12 mouse cellular contexts compared by ENCODE assay signal in the genomic region with DNA sequence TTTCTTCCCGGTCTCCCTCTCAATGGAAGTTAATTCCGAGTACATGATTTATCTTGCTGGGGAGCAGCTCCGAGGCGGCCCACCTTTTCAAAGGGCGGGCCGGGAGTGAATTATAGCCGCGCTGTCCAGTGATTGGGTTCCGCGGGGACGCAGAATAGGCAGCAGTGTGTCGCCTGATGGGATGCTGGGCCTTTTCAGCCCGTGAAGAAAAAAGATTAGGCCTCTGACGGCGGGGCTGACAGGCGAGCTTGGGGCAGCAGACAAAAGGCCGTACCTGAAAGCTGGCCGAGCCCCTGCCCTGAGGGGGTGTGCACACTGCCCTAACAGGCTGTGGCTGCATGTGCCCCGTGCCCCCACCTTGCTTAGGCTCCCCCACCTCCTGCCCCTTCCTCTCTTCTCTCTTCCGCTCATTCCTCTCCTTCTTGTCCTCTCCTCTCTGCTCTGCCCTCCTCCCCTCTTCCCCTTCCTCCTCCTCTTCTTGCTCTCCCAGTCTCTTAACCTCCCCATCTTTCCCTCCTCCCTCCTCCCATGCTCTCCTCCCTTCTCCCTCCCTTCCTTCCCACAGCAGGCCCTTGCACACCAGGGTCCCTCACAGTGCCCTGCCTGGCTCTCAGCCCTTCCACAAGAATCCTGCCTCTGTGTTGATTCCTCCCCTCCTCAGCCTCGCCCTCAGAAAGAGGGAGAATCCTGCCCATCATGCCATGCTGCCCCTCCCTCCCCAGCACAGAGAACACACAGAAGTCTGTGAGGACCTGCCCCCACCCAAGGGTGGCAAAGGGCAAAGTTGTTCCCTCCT. TPM values are rescaled to one million over a fixed set of nuclear protein-coding genes. Genes with fewer than 3 reads are reported as not detected.
A peak's percentile ranks its signal among the peaks of the same experiment; 100 is the strongest.
DNase-seq lines count a peak whose midpoint lies in the region; ATAC-seq lines count a peak whose summit lies in the region.
"Had no signal": no experiment of that assay in that cellular context is flagged by ENCODE, and none has a peak within 500 bp of the region (broad histone marks: within the 10 kb centered on the region; RNA-seq: fewer than 3 reads in every experiment).

No protein-coding gene starts in this region.

- H3K9me3 ChIP-seq in heart, embryonic 13.5 days = no peaks in the 10 kb centered on the region
- no peaks in the 10 kb centered on the region for H3K9me3 ChIP-seq in forebrain, embryonic 16.5 days (ENCODE audit: control insufficient read depth, low read length)
- no peaks in the 10 kb centered on the region for H3K9me3 ChIP-seq in midbrain, embryonic 13.5 days

- ATAC-seq in heart, embryonic 13.5 days (ENCODE audit: extremely low read depth, insufficient number of reproducible peaks, low FRiP score, low TSS enrichment) = no peak
- ATAC-seq in forebrain, embryonic 16.5 days = peak; percentile 42
- peak; percentile 60 for ATAC-seq in midbrain, embryonic 13.5 days
- ATAC-seq: lung, postnatal 0 days had no signal

- H3K4me3 ChIP-seq in heart, embryonic 13.5 days = no peak overlapping the region
- no peak overlapping the region for H3K4me3 ChIP-seq in forebrain, embryonic 16.5 days (replicated peaks; ENCODE audit: low read length)
- no peak overlapping the region for H3K4me3 ChIP-seq in midbrain, embryonic 13.5 days (replicated peaks)

- peaks cover 59% of the 10 kb centered on the region for H3K27me3 ChIP-seq in heart, embryonic 13.5 days (replicated peaks)
- no peaks in the 10 kb centered on the region for H3K27me3 ChIP-seq in forebrain, embryonic 16.5 days (replicated peaks; ENCODE audit: control insufficient read depth, insufficient read depth, low read length)
- peaks cover 46% of the 10 kb centered on the region for H3K27me3 ChIP-seq in midbrain, embryonic 13.5 days

- H3K9ac ChIP-seq in heart, embryonic 13.5 days = peak overlapping the region; percentile 56
- H3K9ac ChIP-seq in forebrain, embryonic 16.5 days (replicated peaks; ENCODE audit: low read depth, low read length) = peak overlapping the region; percentile 46
- H3K9ac ChIP-seq in midbrain, embryonic 13.5 days (replicated peaks) = peak overlapping the region; percentile 39; the same call in 1 of the 2 replicates

- 28% methylated on average over 21 of the region's 21 CpGs for WGBS in heart, embryonic 13.5 days
- WGBS in forebrain, embryonic 16.5 days = 6% methylated on average over 21 of the region's 21 CpGs
- WGBS in midbrain, embryonic 13.5 days = 10% methylated on average over 21 of the region's 21 CpGs

- no peak for DNase-seq in heart, adult 8-10 months (ENCODE audit: low spot score)
- peak; percentile 34 for DNase-seq in ZHBTc4 (ENCODE audit: low read depth, low spot score)
- no peak for DNase-seq in urinary bladder, postnatal 10 days (ENCODE audit: low spot score)
- no peak for DNase-seq in adrenal gland, postnatal 14 days
- DNase-seq in frontal cortex, postnatal 25 days (ENCODE audit: low spot score in 2 of 2) = no peak
- DNase-seq: cerebellum, adult 2 months; gastrocnemius, postnatal 25 days; right cerebral cortex, adult 18-20 months had no signal

- peaks cover 88% of the 10 kb centered on the region for H3K4me1 ChIP-seq in heart, embryonic 13.5 days
- peaks cover 58% of the 10 kb centered on the region for H3K4me1 ChIP-seq in forebrain, embryonic 16.5 days (replicated peaks; ENCODE audit: control insufficient read depth, insufficient read depth, low read length)
- H3K4me1 ChIP-seq in midbrain, embryonic 13.5 days (replicated peaks) = peaks cover 89% of the 10 kb centered on the region

- H3K4me2 ChIP-seq in heart, embryonic 13.5 days = peak overlapping the region; percentile 16; the same call in 1 of the 2 replicates
- H3K4me2 ChIP-seq in forebrain, embryonic 16.5 days (ENCODE audit: low read length) = peak overlapping the region; percentile 33
- H3K4me2 ChIP-seq in midbrain, embryonic 13.5 days (replicated peaks) = peak overlapping the region; percentile 11; the same call in 1 of the 2 replicates

- H3K27ac ChIP-seq in heart, embryonic 13.5 days (replicated peaks) = 0 out of 2 replicates have a peak overlapping the region, but pooled peaks have one; percentile 5
- peak overlapping the region; percentile 76 for H3K27ac ChIP-seq in forebrain, embryonic 16.5 days (ENCODE audit: low read length)
- H3K27ac ChIP-seq in midbrain, embryonic 13.5 days = peak overlapping the region; percentile 79

- no peaks in the 10 kb centered on the region for H3K36me3 ChIP-seq in heart, embryonic 13.5 days
- H3K36me3 ChIP-seq in forebrain, embryonic 16.5 days (ENCODE audit: control insufficient read depth, insufficient read depth) = no peaks in the 10 kb centered on the region
- H3K36me3 ChIP-seq in midbrain, embryonic 13.5 days = no peaks in the 10 kb centered on the region

RNA-seq across cellular contexts. Expression of a gene that starts 41.7 kb away (rescaled TPM):
- 15.3 and 19.3 TPM in 2 replicates for polyA plus RNA-seq in heart, embryonic 13.5 days (2015; fragmentation: Nextera tagmentation; extraction: Ambion mirVana)
- total RNA-seq in heart, adult 8-10 months (2022) = 10 to 100 TPM; 12.6 to 15.7 (median 14.3) TPM
- polyA plus RNA-seq in forebrain, embryonic 16.5 days (2015; fragmentation: Nextera tagmentation; extraction: Ambion mirVana) = 29.8 and 35.0 TPM in 2 replicates
- 8.7 and 12.5 TPM in 2 replicates for polyA plus RNA-seq in midbrain, embryonic 13.5 days (2015; fragmentation: Nextera tagmentation; extraction: Ambion mirVana)
- 10.2 and 12.7 TPM in 2 replicates for total RNA-seq in adrenal gland, postnatal 14 days (2021)

Comparison
In these comparisons a context has a peak if more than half of its experiments do, and no peak if none do; other contexts are left out.
1. H3K27ac ChIP-seq: peak in every context shown above with its lines; median percentile 79 in midbrain, embryonic 13.5 days; 76 in forebrain, embryonic 16.5 days; 5 in heart, embryonic 13.5 days.